Mouse (Mus musculus): ENCODE measurements at regions not wholly inside any gene's neighbourhood (a gene's known extent, or its start where the extent isn't known, plus 50 kb on each side); places are given as distances from the start of the nearest gene placed in this dataset.

DNA sequence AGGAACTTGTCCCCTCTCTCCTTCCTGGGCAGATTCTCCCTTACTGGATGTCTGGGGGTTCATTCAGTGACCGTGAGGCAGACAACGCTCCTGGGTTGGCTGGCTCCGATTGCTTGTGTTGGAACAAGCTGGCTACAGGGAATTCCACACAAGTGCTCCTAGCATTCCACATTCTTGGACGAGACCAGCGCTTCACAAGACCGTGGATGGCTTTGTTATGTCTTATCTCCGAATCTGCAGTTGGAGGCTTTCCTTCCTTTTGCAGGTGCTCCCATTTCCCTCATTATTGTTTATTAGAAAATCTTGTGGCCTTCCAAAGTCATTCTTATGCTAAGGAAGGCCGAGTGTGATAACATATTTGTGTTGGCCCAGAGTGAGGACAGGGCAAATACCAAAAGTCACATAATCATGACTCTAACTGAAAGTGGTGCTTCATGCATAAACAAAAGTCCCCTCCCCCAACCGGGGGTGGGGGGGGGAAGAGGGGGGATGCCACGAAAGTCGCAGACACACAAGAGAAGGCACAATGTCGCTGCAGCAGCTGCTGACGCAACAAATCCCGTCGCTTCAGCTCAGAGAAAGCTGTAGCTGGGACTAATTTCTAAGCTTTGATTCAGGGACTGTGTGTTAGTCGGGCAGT, 61.7 kb upstream of the Gm15217 start:
- TF ChIP-seq CTCF (conservative IDR thresholded peaks at IDR 0.05; ENCODE audit: low read length): no peak
- TF ChIP-seq NANOG (IDR thresholded peaks at IDR 0.05; ENCODE audit: borderline replicate concordance, low read length): no peak

Data from E14TG2a.4 (cell line).